Mouse (Mus musculus): Measurements from ENCODE around the gene Elf4. TPM values are rescaled to one million over a fixed set of nuclear protein-coding genes. Genes with fewer than 3 reads are reported as not detected.

The Elf4 gene
- polyA plus RNA-seq, 1 experiment from 2014 or later: 0.43 TPM

Other genes with a start within 250 kb of the Elf4 start
- gene Utp14a, start 206.3 kb downstream of the Elf4 start, polyA plus RNA-seq (2015; fragmentation: Nextera tagmentation; extraction: Ambion mirVana): 23.6 and 27.2 TPM in 2 replicates
- 6.5 and 6.6 TPM in 2 replicates for gene Bcorl1, start 121.8 kb downstream of the Elf4 start, polyA plus RNA-seq (2015; fragmentation: Nextera tagmentation; extraction: Ambion mirVana)
- gene Aifm1, start 50.4 kb upstream of the Elf4 start, polyA plus RNA-seq (2015; fragmentation: Nextera tagmentation; extraction: Ambion mirVana): 57.7 and 59.8 TPM in 2 replicates
- gene Rab33a, start 56.2 kb upstream of the Elf4 start, polyA plus RNA-seq (2015; fragmentation: Nextera tagmentation; extraction: Ambion mirVana): 66.4 and 68.2 TPM in 2 replicates
- gene Zfp280c, start 131.4 kb upstream of the Elf4 start, polyA plus RNA-seq (2015; fragmentation: Nextera tagmentation; extraction: Ambion mirVana): 14.9 and 16.5 TPM in 2 replicates
- gene Slc25a14, start 160.3 kb upstream of the Elf4 start, polyA plus RNA-seq (2015; fragmentation: Nextera tagmentation; extraction: Ambion mirVana): 41.0 and 42.5 TPM in 2 replicates
- not detected in 2 replicates for gene Gpr119, start 211.3 kb upstream of the Elf4 start, polyA plus RNA-seq (2015; fragmentation: Nextera tagmentation; extraction: Ambion mirVana)
- gene Rbmx2, start 231.9 kb upstream of the Elf4 start, polyA plus RNA-seq (2015; fragmentation: Nextera tagmentation; extraction: Ambion mirVana): 31.5 and 35.2 TPM in 2 replicates

All from forebrain, embryonic 13.5 days (tissue).